8 mouse cellular contexts compared by ENCODE assay signal in the genomic region with DNA sequence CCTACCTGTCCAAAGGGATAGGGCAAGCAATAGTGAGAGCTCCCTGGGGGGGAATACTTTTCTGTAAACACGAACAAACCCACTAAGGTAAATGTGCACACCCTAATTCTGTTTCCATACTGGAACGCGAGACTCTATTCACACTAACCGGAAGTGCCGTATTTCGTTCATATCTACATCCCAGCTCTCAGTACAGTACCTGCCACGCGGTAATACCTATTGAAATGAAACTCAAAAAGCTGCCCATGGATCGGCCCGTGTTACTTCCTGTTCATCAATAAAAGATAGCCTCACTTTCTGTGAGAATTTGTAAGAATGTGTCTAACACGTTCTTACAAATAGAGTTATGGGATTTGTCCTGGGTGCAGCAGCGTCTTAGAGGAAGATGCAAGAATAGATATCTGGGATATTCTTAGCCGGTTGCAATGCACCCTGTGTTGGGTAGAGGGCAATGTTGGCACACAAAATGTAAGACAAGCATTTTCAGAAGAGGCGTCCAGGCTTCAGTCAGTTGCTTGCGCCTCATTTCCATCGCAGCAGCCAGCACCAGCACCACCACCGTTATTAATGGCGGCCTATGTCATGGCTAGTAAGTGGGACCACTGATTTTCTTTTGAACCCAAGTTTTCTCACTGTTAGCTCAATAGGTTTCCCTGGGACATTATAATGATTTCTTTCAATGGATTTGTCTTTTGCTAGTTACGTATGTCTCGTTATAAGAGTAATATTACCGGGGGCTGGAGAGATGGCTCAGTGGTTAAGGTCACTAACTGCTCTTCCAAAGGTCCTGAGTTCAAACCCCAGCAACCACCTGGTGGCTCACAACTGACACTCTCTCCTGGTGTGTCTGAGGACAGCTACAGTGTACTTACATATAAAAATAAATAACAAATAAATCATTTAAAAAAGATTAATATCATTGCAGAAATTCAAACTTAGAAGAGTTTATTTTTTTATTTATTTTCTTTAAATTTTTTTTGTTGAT. TPM values are rescaled to one million over a fixed set of nuclear protein-coding genes. Genes with fewer than 3 reads are reported as not detected.
A peak's percentile ranks its signal among the peaks of the same experiment; 100 is the strongest.
DNase-seq lines count a peak whose midpoint lies in the region; ATAC-seq and TF ChIP-seq lines count a peak whose summit lies in the region.

No protein-coding gene starts in this region.

- peak overlapping the region; percentile 36 to 38 for H3K4me3 ChIP-seq in MEL (ENCODE audit: control insufficient read depth in 1 of 2, insufficient read depth in 1 of 2, low read depth in 2 of 2, low read length in 2 of 2)
- H3K4me3 ChIP-seq in intestine, embryonic 14.5 days (ENCODE audit: low read depth, low read length), result no peak overlapping the region
- no peak overlapping the region for H3K4me3 ChIP-seq in limb, embryonic 10.5 days
- H3K4me3 ChIP-seq in midbrain, embryonic 16.5 days (ENCODE audit: low read depth, low read length), result no peak overlapping the region

- no peak for TF ChIP-seq POLR2A in MEL (IDR thresholded peaks at IDR 0.05; ENCODE audit: control insufficient read depth in 1 of 2, insufficient read depth in 1 of 2, low read depth in 1 of 2, low read length in 2 of 2, poor library complexity in 1 of 2)

- peak; percentile 93 for TF ChIP-seq RAD21 in MEL (IDR thresholded peaks at IDR 0.05; ENCODE audit: low read depth, low read length)

- TF ChIP-seq CTCF in MEL (IDR thresholded peaks at IDR 0.05 in 2 of 3, conservative IDR thresholded peaks at IDR 0.05 in 1 of 3; ENCODE audit: control insufficient read depth in 1 of 3, insufficient read depth in 1 of 3, low read depth in 2 of 3, low read length in 3 of 3, poor library complexity in 1 of 3, severe bottlenecking in 1 of 3), result peak; percentile 57 to 86 (median 75)

- no peaks in the 10 kb centered on the region for H3K79me2 ChIP-seq in MEL (ENCODE audit: control insufficient read depth, insufficient read depth, low read length, poor library complexity)

- H3K36me3 ChIP-seq in MEL (ENCODE audit: control insufficient read depth in 1 of 2, insufficient read depth in 2 of 2, low read length in 2 of 2), result no peaks in the 10 kb centered on the region
- no peaks in the 10 kb centered on the region for H3K36me3 ChIP-seq in intestine, embryonic 14.5 days (ENCODE audit: control insufficient read depth, insufficient read depth, low read length)
- H3K36me3 ChIP-seq in limb, embryonic 10.5 days, result no peaks in the 10 kb centered on the region
- no peaks in the 10 kb centered on the region for H3K36me3 ChIP-seq in midbrain, embryonic 16.5 days (ENCODE audit: control insufficient read depth, insufficient read depth, low read length)

- H3K4me1 ChIP-seq in MEL (ENCODE audit: control insufficient read depth in 1 of 2, insufficient read depth in 2 of 2, low read length in 2 of 2), result no peaks in the 10 kb centered on the region
- no peaks in the 10 kb centered on the region for H3K4me1 ChIP-seq in intestine, embryonic 14.5 days (replicated peaks; ENCODE audit: control insufficient read depth, insufficient read depth, low read length)
- 0 out of 2 replicates have a peak, but pooled peaks cover 3% of the 10 kb centered on the region for H3K4me1 ChIP-seq in limb, embryonic 10.5 days
- H3K4me1 ChIP-seq in midbrain, embryonic 16.5 days (ENCODE audit: control insufficient read depth, insufficient read depth, low read length), result no peaks in the 10 kb centered on the region; the same call in 1 of the 2 replicates

- no peak for TF ChIP-seq EP300 in MEL (IDR thresholded peaks at IDR 0.05; ENCODE audit: low read depth in 1 of 2, low read length in 2 of 2)

- WGBS in intestine, embryonic 14.5 days, result 49% methylated on average over 21 of the region's 21 CpGs
- 59% methylated on average over 21 of the region's 21 CpGs for WGBS in limb, embryonic 10.5 days
- WGBS in midbrain, embryonic 16.5 days, result 50% methylated on average over 21 of the region's 21 CpGs

- H3K27me3 ChIP-seq in MEL (ENCODE audit: control insufficient read depth in 1 of 2, insufficient read depth in 2 of 2, low read length in 2 of 2), result no peaks in the 10 kb centered on the region
- H3K27me3 ChIP-seq in intestine, embryonic 14.5 days (replicated peaks; ENCODE audit: control insufficient read depth, insufficient read depth, low read length), result no peaks in the 10 kb centered on the region
- no peaks in the 10 kb centered on the region for H3K27me3 ChIP-seq in limb, embryonic 10.5 days (ENCODE audit: low read depth, poor library complexity, severe bottlenecking)
- H3K27me3 ChIP-seq in midbrain, embryonic 16.5 days (ENCODE audit: control insufficient read depth, insufficient read depth, low read depth, low read length), result no peaks in the 10 kb centered on the region

- no peak overlapping the region for H3K4me2 ChIP-seq in intestine, embryonic 14.5 days (ENCODE audit: low read length)
- no peak overlapping the region for H3K4me2 ChIP-seq in midbrain, embryonic 16.5 days (ENCODE audit: low read length)

- DNase-seq in A20 (ENCODE audit: low read depth, low spot score), result peak; percentile 82
- DNase-seq in MEL (ENCODE audit: low read depth, low spot score), result peak; percentile 85
- peak; percentile 73 for DNase-seq in cerebellum, adult 9-11 months
- DNase-seq in frontal cortex, postnatal 10 days (ENCODE audit: low spot score in 2 of 2), result peak; percentile 38 to 57
- DNase-seq in intestine, embryonic 14.5 days (ENCODE audit: low spot score), result peak; percentile 66
- DNase-seq in limb, embryonic 10.5 days (ENCODE audit: low spot score), result peak; percentile 57
- DNase-seq in thymus, postnatal 25 days, result peak; percentile 24

- H3K9me3 ChIP-seq in MEL (replicated peaks; ENCODE audit: insufficient read depth, low read length), result no peaks in the 10 kb centered on the region
- no peaks in the 10 kb centered on the region for H3K9me3 ChIP-seq in intestine, embryonic 14.5 days (ENCODE audit: control insufficient read depth, low read length)
- H3K9me3 ChIP-seq in limb, embryonic 10.5 days (replicated peaks), result no peaks in the 10 kb centered on the region
- no peaks in the 10 kb centered on the region for H3K9me3 ChIP-seq in midbrain, embryonic 16.5 days (replicated peaks; ENCODE audit: control insufficient read depth, low read length, poor library complexity, severe bottlenecking)

- no peak overlapping the region for H3K9ac ChIP-seq in MEL (ENCODE audit: control insufficient read depth, low read depth, low read length, poor library complexity, severe bottlenecking)
- H3K9ac ChIP-seq in intestine, embryonic 14.5 days (ENCODE audit: low read length), result no peak overlapping the region
- no peak overlapping the region for H3K9ac ChIP-seq in midbrain, embryonic 16.5 days (ENCODE audit: low read depth, low read length)

- H3K27ac ChIP-seq in MEL (ENCODE audit: control insufficient read depth, low read depth, low read length), result no peak overlapping the region
- no peak overlapping the region for H3K27ac ChIP-seq in intestine, embryonic 14.5 days (ENCODE audit: low read depth)
- H3K27ac ChIP-seq in limb, embryonic 10.5 days, result no peak overlapping the region
- H3K27ac ChIP-seq in midbrain, embryonic 16.5 days (ENCODE audit: low read length), result no peak overlapping the region

- ATAC-seq in intestine, embryonic 14.5 days (replicated peaks; ENCODE audit: low FRiP score, low TSS enrichment, low read depth), result no peak
- peak; percentile 86 for ATAC-seq in midbrain, embryonic 16.5 days

TF ChIP-seq in MEL, 35 proteins besides CTCF, POLR2A, EP300 and RAD21:
- TF ChIP-seq MXI1 (IDR thresholded peaks at IDR 0.05; ENCODE audit: low read depth, low read length) (no peak), SMC3 (IDR thresholded peaks at IDR 0.05; ENCODE audit: low read depth, low read length) (peak; percentile 88), TBP (IDR thresholded peaks at IDR 0.05; ENCODE audit: low read depth, low read length) (no peak), ZC3H11A (IDR thresholded peaks at IDR 0.05; ENCODE audit: low read depth, low read length) (peak; percentile 84), POLR2AphosphoS5 (IDR thresholded peaks at IDR 0.05; ENCODE audit: borderline replicate concordance, low read depth, low read length) (no peak), RCOR1 (IDR thresholded peaks at IDR 0.05; ENCODE audit: low read depth, low read length) (no peak), MEF2A (IDR thresholded peaks at IDR 0.05; ENCODE audit: extremely low read depth, insufficient replicate concordance, low read depth, low read length, poor library complexity, severe bottlenecking) (no peak), CHD1 (IDR thresholded peaks at IDR 0.05; ENCODE audit: low read depth, low read length) (no peak), SIN3A (IDR thresholded peaks at IDR 0.05; ENCODE audit: low read length) (no peak)
TF ChIP-seq in MEL: peak in this region for 2.

RNA-seq across cellular contexts. Expression of gene Paqr3, which starts 17.1 kb away (rescaled TPM):
- 3.3 and 4.3 TPM in 2 replicates for total RNA-seq in MEL (2012; rRNA removed)
- 1 to 10 TPM in 1 of 2 experiments, not detected in 1; 6.4 TPM for polyA plus RNA-seq in MEL (2012; ENCODE audit: insufficient read depth in 1 of 2, insufficient read length in 2 of 2, low read depth in 1 of 2, low replicate concordance in 2 of 2, missing spikeins in 1 of 2)
- 3.6 and 4.1 TPM in 2 replicates for polyA plus RNA-seq in intestine, embryonic 14.5 days (2014; fragmentation: Nextera tagmentation; extraction: Ambion mirVana)
- 8.7 and 10.8 TPM in 2 replicates for polyA plus RNA-seq in limb, embryonic 10.5 days (2016; fragmentation: Nextera tagmentation; extraction: Ambion mirVana)
- 17.6 and 21.4 TPM in 2 replicates for polyA plus RNA-seq in midbrain, embryonic 16.5 days (2015; fragmentation: Nextera tagmentation; extraction: Ambion mirVana)

Comparison
In these comparisons a context has a peak if more than half of its experiments do, and no peak if none do; other contexts are left out.
1. DNase-seq: peak in every context shown above with its lines; median percentile 85 in MEL; 82 in A20; 73 in cerebellum, adult 9-11 months; 66 in intestine, embryonic 14.5 days; 57 in limb, embryonic 10.5 days; 48 in frontal cortex, postnatal 10 days; 24 in thymus, postnatal 25 days.
2. H3K4me3 ChIP-seq: peak in MEL (2 of 2); none in intestine, embryonic 14.5 days (single experiment), limb, embryonic 10.5 days (single experiment) and midbrain, embryonic 16.5 days (single experiment).